Mouse (Mus musculus): ENCODE data around the gene Cct4.
A peak's percentile ranks its signal among the peaks of the same experiment; 100 is the strongest.

Gene Cct4

DNA sequence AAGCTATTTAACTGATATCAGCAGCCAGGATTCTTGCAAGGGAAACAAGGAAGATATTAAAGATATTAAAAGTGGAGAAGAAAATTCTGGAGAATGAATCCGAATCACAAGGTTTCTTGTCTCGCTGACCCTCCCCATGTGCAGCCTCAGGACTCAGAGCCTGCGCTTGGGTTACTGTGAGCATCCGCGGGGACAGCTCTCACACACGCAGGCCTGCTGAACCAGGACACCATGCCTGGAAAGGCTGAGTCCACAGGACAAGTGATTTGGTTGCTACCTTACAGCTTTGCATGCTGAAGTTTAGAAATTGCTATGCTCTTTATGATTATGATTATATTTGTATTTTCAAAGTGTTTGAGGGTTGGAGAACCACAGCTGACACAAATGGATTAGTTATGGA, 39.1 kb downstream of the Cct4 start:
- DNase-seq (ENCODE audit: low read depth, low spot score) = no peak

DNA sequence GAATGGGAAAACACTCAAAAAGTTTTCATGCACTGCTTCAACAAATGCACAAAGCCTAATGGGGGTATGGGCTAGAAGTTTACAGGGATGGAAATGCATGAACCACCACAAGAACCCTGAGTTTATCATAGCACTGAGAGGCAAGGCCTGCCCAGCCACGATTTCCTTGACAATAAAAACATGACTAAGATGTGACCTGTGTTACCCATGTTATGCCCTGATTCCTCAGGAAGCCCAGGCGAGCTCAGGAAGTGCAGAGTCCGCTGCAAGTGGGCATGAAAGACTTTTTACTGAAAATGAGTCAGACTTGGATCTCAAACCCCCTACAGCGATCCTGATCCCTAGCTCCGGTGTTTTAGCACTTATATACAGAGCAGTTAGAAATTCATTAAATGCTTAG, 56.9 kb downstream of the Cct4 start:
- DNase-seq (ENCODE audit: low read depth, low spot score) = no peak

DNA sequence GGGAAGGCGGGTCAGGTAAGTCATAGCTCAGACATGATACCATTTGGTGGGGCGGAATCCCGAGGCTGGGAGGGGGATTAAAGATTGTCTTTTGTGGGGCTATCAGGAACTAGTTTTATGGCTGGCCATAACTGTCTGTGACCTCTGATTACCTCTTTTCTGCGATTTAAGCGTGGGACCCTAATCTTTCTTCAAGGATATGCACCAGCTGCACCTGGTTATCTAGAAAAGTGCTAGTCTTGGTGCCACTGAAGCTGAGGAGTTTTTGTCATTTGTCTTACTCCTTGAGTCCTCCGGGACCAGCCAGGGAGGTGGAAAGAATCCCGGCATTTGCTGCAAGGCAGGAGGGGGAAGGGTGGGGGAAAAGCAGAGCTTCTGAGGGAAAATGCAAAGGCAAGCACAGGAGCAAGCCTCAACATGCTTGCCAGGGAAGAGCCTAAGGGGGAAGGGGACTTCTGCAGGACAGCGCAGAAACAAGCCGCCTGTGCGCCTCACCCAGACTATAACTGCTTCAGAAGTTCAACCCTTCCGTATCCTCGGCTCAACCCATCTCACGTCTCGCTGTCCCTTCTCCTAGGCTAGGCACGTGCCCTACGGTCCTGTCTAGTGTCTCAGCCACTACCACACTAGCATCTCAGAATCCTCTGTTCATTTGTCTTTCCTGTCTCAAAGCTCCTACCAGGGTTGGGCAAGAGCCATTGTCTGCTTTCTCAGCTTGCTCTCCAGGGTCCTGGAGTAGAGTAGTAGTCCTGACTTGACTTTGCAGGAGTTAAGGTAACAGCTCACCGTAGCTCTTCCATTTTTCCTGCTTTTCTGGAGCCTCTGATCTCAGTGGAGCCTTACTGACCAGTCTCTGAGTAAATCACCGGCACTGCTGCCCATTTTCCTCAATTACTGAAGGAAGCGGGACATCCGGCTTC, 57.6 kb downstream of the Cct4 start:
- peak; percentile 6 for DNase-seq (ENCODE audit: low read depth, low spot score)

DNA sequence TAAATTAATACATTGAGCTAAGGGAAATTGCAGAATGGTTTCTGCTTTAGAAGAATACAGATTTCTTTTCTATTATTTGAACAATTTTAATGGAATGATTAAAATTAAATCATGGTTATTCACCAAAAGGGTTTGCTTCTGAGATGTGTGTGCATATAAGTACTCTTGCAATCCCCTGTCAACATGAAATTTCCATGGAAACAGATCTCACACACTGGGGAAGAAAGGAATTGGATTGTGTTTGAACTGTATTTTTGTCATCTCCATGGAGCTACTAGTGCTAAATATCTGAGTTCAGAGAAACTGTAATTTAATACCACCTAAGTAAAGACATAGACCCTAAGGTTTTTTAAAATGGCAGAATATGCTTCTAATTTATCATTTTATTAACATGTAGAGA, 59.3 kb downstream of the Cct4 start:
- DNase-seq (ENCODE audit: low read depth, low spot score) = no peak

DNA sequence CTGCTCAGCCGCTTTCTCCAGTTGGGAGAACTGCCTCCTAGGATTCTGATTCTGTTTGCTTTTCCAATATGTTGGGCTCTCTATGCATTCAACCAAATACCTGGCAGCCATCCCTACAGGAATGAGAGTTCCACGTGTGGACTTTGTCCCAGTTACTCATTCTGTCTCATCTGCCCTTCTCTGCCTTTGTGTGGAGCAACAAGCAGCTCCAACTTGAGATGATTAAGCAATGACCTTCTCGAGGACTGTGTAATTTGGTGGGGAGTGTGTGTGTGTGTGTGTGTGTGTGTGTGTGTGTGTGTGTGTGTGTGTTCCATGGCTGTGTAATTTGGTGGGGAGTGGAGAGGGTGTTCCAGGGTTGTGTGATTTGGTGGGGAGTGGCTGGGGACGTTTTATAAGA, 62.0 kb downstream of the Cct4 start:
- no peak for DNase-seq (ENCODE audit: low read depth, low spot score)

Measured in 3T3-L1 (cell line).